11 mouse cellular contexts compared by ENCODE assay signal in genomic region chr2:135914343-135915261, GRCm38 (mm10).
DNase-seq lines count a peak whose midpoint lies in the region; ATAC-seq and TF ChIP-seq lines count a peak whose summit lies in the region.
"Had no signal": no experiment of that assay in that cellular context is flagged by ENCODE, and none has a peak within 500 bp of the region (broad histone marks: within the 10 kb centered on the region; RNA-seq: fewer than 3 reads in every experiment).

No protein-coding gene starts in this region.

- 0 out of 2 replicates have a peak, but pooled peaks cover 3% of the 10 kb centered on the region for H3K36me3 ChIP-seq in heart, embryonic 13.5 days
- no peaks in the 10 kb centered on the region for H3K36me3 ChIP-seq in midbrain, embryonic 13.5 days
- H3K36me3 ChIP-seq in midbrain, postnatal 0 days (ENCODE audit: insufficient read depth, low read length) = no peaks in the 10 kb centered on the region
- H3K36me3 ChIP-seq: neural tube, embryonic 13.5 days had no signal

- peak; percentile 23 for DNase-seq in adrenal gland, adult 2 months
- no peak for DNase-seq in adrenal gland, postnatal 14 days
- DNase-seq in heart, adult 18-20 months = no peak
- no peak for DNase-seq in midbrain, postnatal 0 days (ENCODE audit: low spot score)
- DNase-seq in retina, postnatal 7 days (ENCODE audit: low read depth, low spot score) = peak; percentile 38
- no peak for DNase-seq in gastrocnemius, postnatal 25 days
- DNase-seq: gastrocnemius, postnatal 36 days; kidney, adult 2 months had no signal

- no peak for TF ChIP-seq CTCF in midbrain, postnatal 0 days (IDR thresholded peaks at IDR 0.05)

- H3K9me3 ChIP-seq in heart, embryonic 13.5 days = no peaks in the 10 kb centered on the region
- H3K9me3 ChIP-seq in midbrain, embryonic 13.5 days = no peaks in the 10 kb centered on the region
- no peaks in the 10 kb centered on the region for H3K9me3 ChIP-seq in midbrain, postnatal 0 days (ENCODE audit: low read length)
- H3K9me3 ChIP-seq: neural tube, embryonic 13.5 days had no signal

- H3K4me2 ChIP-seq in heart, embryonic 13.5 days = no peak overlapping the region
- H3K4me2 ChIP-seq in midbrain, embryonic 13.5 days (replicated peaks) = no peak overlapping the region
- H3K4me2 ChIP-seq in midbrain, postnatal 0 days (ENCODE audit: low read depth, low read length, poor library complexity, severe bottlenecking) = no peak overlapping the region
- H3K4me2 ChIP-seq: neural tube, embryonic 13.5 days had no signal

- H3K27me3 ChIP-seq in heart, embryonic 13.5 days (replicated peaks) = no peaks in the 10 kb centered on the region
- H3K27me3 ChIP-seq in midbrain, embryonic 13.5 days = no peaks in the 10 kb centered on the region
- H3K27me3 ChIP-seq in midbrain, postnatal 0 days (ENCODE audit: insufficient read depth, low read length) = no peaks in the 10 kb centered on the region
- H3K27me3 ChIP-seq: neural tube, embryonic 13.5 days had no signal

- H3K4me3 ChIP-seq in heart, embryonic 13.5 days = no peak overlapping the region
- H3K4me3 ChIP-seq in midbrain, embryonic 13.5 days (replicated peaks) = no peak overlapping the region
- no peak overlapping the region for H3K4me3 ChIP-seq in midbrain, postnatal 0 days (ENCODE audit: low read depth, low read length)
- H3K4me3 ChIP-seq: neural tube, embryonic 13.5 days had no signal

- peak overlapping the region; percentile 61 for H3K27ac ChIP-seq in heart, embryonic 13.5 days (replicated peaks)
- no peak overlapping the region for H3K27ac ChIP-seq in midbrain, embryonic 13.5 days
- no peak overlapping the region for H3K27ac ChIP-seq in midbrain, postnatal 0 days (ENCODE audit: low read depth, low read length)
- H3K27ac ChIP-seq: neural tube, embryonic 13.5 days had no signal

- no peak for ATAC-seq in heart, embryonic 13.5 days (ENCODE audit: extremely low read depth, insufficient number of reproducible peaks, low FRiP score, low TSS enrichment)
- ATAC-seq in midbrain, embryonic 13.5 days = peak; percentile 37; the same call in 1 of the 2 replicates
- no peak for ATAC-seq in midbrain, postnatal 0 days (ENCODE audit: low FRiP score)

- H3K9ac ChIP-seq in heart, embryonic 13.5 days = no peak overlapping the region
- H3K9ac ChIP-seq in midbrain, embryonic 13.5 days (replicated peaks) = no peak overlapping the region
- H3K9ac ChIP-seq in midbrain, postnatal 0 days (replicated peaks; ENCODE audit: low read length, poor library complexity, severe bottlenecking) = no peak overlapping the region
- H3K9ac ChIP-seq: neural tube, embryonic 13.5 days had no signal

- 48% methylated on average over 8 of the region's 8 CpGs for WGBS in heart, embryonic 13.5 days
- 65% methylated on average over 8 of the region's 8 CpGs for WGBS in midbrain, embryonic 13.5 days
- 75% methylated on average over 8 of the region's 8 CpGs for whole genome bisulfite sequencing in midbrain, postnatal 0 days

- H3K4me1 ChIP-seq in heart, embryonic 13.5 days = peaks cover 47% of the 10 kb centered on the region
- peaks cover 7% of the 10 kb centered on the region for H3K4me1 ChIP-seq in midbrain, embryonic 13.5 days (replicated peaks)
- no peaks in the 10 kb centered on the region for H3K4me1 ChIP-seq in midbrain, postnatal 0 days (ENCODE audit: insufficient read depth, low read length)
- H3K4me1 ChIP-seq: neural tube, embryonic 13.5 days had no signal

Comparison
In these comparisons a context has a peak if more than half of its experiments do, and no peak if none do; other contexts are left out.
1. DNase-seq: peak in adrenal gland, adult 2 months (single experiment) and retina, postnatal 7 days (single experiment); none in adrenal gland, postnatal 14 days (single experiment), heart, adult 18-20 months (0 of 2), midbrain, postnatal 0 days (single experiment) and gastrocnemius, postnatal 25 days (single experiment).